Mouse (Mus musculus): ENCODE measurements around the gene Olfr876. TPM values are rescaled to one million over a fixed set of nuclear protein-coding genes. Genes with fewer than 3 reads are reported as not detected.
"Not testable (repeated sequence)": the region's sequence is repeated elsewhere in the genome, so short reads cannot be mapped to it uniquely, and the experiment has no call there.

The Olfr876 gene
- not detected in 2 replicates for polyA plus RNA-seq (2016; fragmentation: Nextera tagmentation; extraction: Ambion mirVana)

GRCm38 (mm10) chr9:37802731-37803130 lies at the start of gene Olfr876:
TSS of gene Olfr876 (plus strand) at chr9:37803031.
- no peaks in the 10 kb centered on the region for H3K4me1 ChIP-seq
- no peak within 1 kb of the TSS for H3K4me2 ChIP-seq
- H3K36me3 ChIP-seq (replicated peaks) = no peaks in the 10 kb centered on the region
- H3K27me3 ChIP-seq = no peaks in the 10 kb centered on the region
- H3K9ac ChIP-seq = no peak within 1 kb of the TSS
- ATAC-seq (ENCODE audit: low FRiP score) = no peak
- H3K27ac ChIP-seq = no peak within 1 kb of the TSS
- H3K9me3 ChIP-seq = no peaks in the 10 kb centered on the region
- H3K4me3 ChIP-seq (replicated peaks) = no peak within 1 kb of the TSS

GRCm38 (mm10) chr9:37761728-37762127 lies 41.1 kb upstream of the Olfr876 start:
- no peak overlapping the region for H3K9ac ChIP-seq
- 77% methylated on average over 2 of the region's 2 CpGs for WGBS
- H3K9me3 ChIP-seq = no peaks in the 10 kb centered on the region
- H3K27me3 ChIP-seq = no peaks in the 10 kb centered on the region
- H3K27ac ChIP-seq = no peak overlapping the region
- no peak overlapping the region for H3K4me2 ChIP-seq
- ATAC-seq (ENCODE audit: low FRiP score) = no peak
- no peak overlapping the region for H3K4me3 ChIP-seq (replicated peaks)
- no peaks in the 10 kb centered on the region for H3K4me1 ChIP-seq
- no peaks in the 10 kb centered on the region for H3K36me3 ChIP-seq (replicated peaks)

GRCm38 (mm10) chr9:37762541-37762940 lies 40.3 kb upstream of the Olfr876 start:
- Histone ChIP-seq H3K4me2 (no peak overlapping the region), H3K4me3 (replicated peaks) (no peak overlapping the region), H3K27me3 (no peaks in the 10 kb centered on the region), H3K9me3 (no peaks in the 10 kb centered on the region), H3K27ac (no peak overlapping the region), H3K36me3 (replicated peaks) (no peaks in the 10 kb centered on the region), H3K4me1 (no peaks in the 10 kb centered on the region), H3K9ac (no peak overlapping the region)
- WGBS = 59% methylated on average over 2 of the region's 2 CpGs
- no peak for ATAC-seq (ENCODE audit: low FRiP score)

- Histone ChIP-seq H3K4me2 (no peak overlapping the region), H3K27ac (no peak overlapping the region), H3K9ac (no peak overlapping the region), H3K9me3 (no peaks in the 10 kb centered on the region), H3K27me3 (no peaks in the 10 kb centered on the region), H3K4me1 (no peaks in the 10 kb centered on the region), H3K4me3 (replicated peaks) (no peak overlapping the region), H3K36me3 (replicated peaks) (no peaks in the 10 kb centered on the region)
- 77% methylated on average over 2 of the region's 2 CpGs for WGBS
- no peak for ATAC-seq (ENCODE audit: low FRiP score)
Observed at GRCm38 (mm10) chr9:37770661-37771060, 32.2 kb upstream of the Olfr876 start.

- Histone ChIP-seq H3K27ac (no peak within 1 kb of the TSS), H3K27me3 (no peaks in the 10 kb centered on the region), H3K4me2 (no peak within 1 kb of the TSS), H3K4me3 (replicated peaks) (no peak within 1 kb of the TSS), H3K9ac (no peak within 1 kb of the TSS), H3K36me3 (replicated peaks) (no peaks in the 10 kb centered on the region), H3K4me1 (no peaks in the 10 kb centered on the region), H3K9me3 (no peaks in the 10 kb centered on the region)
- no peak for ATAC-seq (ENCODE audit: low FRiP score)
- 39% methylated on average over 2 of the region's 2 CpGs for WGBS
Observed at GRCm38 (mm10) chr9:37771759-37772158, 31.1 kb upstream of the Olfr876 start, which contains the start of gene Olfr875. TSS of gene Olfr875 (plus strand) at chr9:37771857.

- Histone ChIP-seq H3K4me2 (peak overlapping the region; percentile 48), H3K27ac (peak overlapping the region; percentile 82), H3K27me3 (no peaks in the 10 kb centered on the region), H3K4me3 (replicated peaks) (peak overlapping the region; percentile 23), H3K9ac (peak overlapping the region; percentile 49; the same call in 1 of the 2 replicates), H3K36me3 (replicated peaks) (no peaks in the 10 kb centered on the region), H3K4me1 (peaks cover 7% of the 10 kb centered on the region), H3K9me3 (no peaks in the 10 kb centered on the region)
- WGBS = 2% methylated on average over 7 of the region's 7 CpGs
- ATAC-seq (ENCODE audit: low FRiP score) = peak; percentile 90
Observed at GRCm38 (mm10) chr9:37782766-37783260, 20.0 kb upstream of the Olfr876 start.

- 47% methylated on average over 11 of the region's 15 CpGs for WGBS
- H3K4me1 ChIP-seq; H3K4me3 ChIP-seq (replicated peaks); H3K9ac ChIP-seq; H3K36me3 ChIP-seq (replicated peaks); H3K9me3 ChIP-seq; H3K27me3 ChIP-seq: not testable (repeated sequence)
- ATAC-seq (ENCODE audit: low FRiP score) = peak; percentile 56; the same call in 1 of the 2 replicates
- Histone ChIP-seq H3K4me2 (peak overlapping the region; percentile 48; the same call in 1 of the 2 replicates), H3K27ac (peak overlapping the region; percentile 82; the same call in 1 of the 2 replicates)
Observed at GRCm38 (mm10) chr9:37783394-37784387, 19.1 kb upstream of the Olfr876 start.

GRCm38 (mm10) chr9:37786411-37786810 lies 16.4 kb upstream of the Olfr876 start:
- no peaks in the 10 kb centered on the region for H3K36me3 ChIP-seq (replicated peaks)
- H3K9me3 ChIP-seq = no peaks in the 10 kb centered on the region
- peaks cover 7% of the 10 kb centered on the region for H3K4me1 ChIP-seq
- 78% methylated on average over 2 of the region's 2 CpGs for WGBS
- no peak overlapping the region for H3K27ac ChIP-seq
- H3K27me3 ChIP-seq = no peaks in the 10 kb centered on the region
- no peak overlapping the region for H3K4me3 ChIP-seq (replicated peaks)
- no peak overlapping the region for H3K4me2 ChIP-seq
- no peak for ATAC-seq (ENCODE audit: low FRiP score)
- H3K9ac ChIP-seq = no peak overlapping the region

- WGBS = 69% methylated on average over 4 of the region's 4 CpGs
- Histone ChIP-seq H3K27me3 (no peaks in the 10 kb centered on the region), H3K9ac (no peak overlapping the region), H3K4me3 (replicated peaks) (no peak overlapping the region), H3K27ac (no peak overlapping the region), H3K36me3 (replicated peaks) (no peaks in the 10 kb centered on the region), H3K4me2 (no peak overlapping the region), H3K9me3 (no peaks in the 10 kb centered on the region), H3K4me1 (no peaks in the 10 kb centered on the region)
- no peak for ATAC-seq (ENCODE audit: low FRiP score)
Observed at GRCm38 (mm10) chr9:37802055-37802454, 776 bp upstream of the Olfr876 start.

GRCm38 (mm10) chr9:37807235-37807634 lies 4.4 kb downstream of the Olfr876 start:
- Histone ChIP-seq H3K9ac (no peak overlapping the region), H3K4me1 (no peaks in the 10 kb centered on the region), H3K27me3 (no peaks in the 10 kb centered on the region), H3K9me3 (no peaks in the 10 kb centered on the region), H3K36me3 (replicated peaks) (no peaks in the 10 kb centered on the region), H3K4me2 (no peak overlapping the region), H3K27ac (no peak overlapping the region), H3K4me3 (replicated peaks) (no peak overlapping the region)
- no peak for ATAC-seq (ENCODE audit: low FRiP score)

GRCm38 (mm10) chr9:37808456-37808855 lies 5.6 kb downstream of the Olfr876 start:
- no peak for ATAC-seq (ENCODE audit: low FRiP score)
- Histone ChIP-seq H3K9ac (no peak overlapping the region), H3K4me3 (replicated peaks) (no peak overlapping the region), H3K4me2 (no peak overlapping the region), H3K9me3 (no peaks in the 10 kb centered on the region), H3K27ac (no peak overlapping the region), H3K36me3 (replicated peaks) (no peaks in the 10 kb centered on the region), H3K4me1 (no peaks in the 10 kb centered on the region), H3K27me3 (no peaks in the 10 kb centered on the region)
- WGBS = 96% methylated on average over 3 of the region's 3 CpGs

- no peak overlapping the region for H3K27ac ChIP-seq
- H3K36me3 ChIP-seq (replicated peaks) = no peaks in the 10 kb centered on the region
- ATAC-seq (ENCODE audit: low FRiP score) = no peak
- no peak overlapping the region for H3K9ac ChIP-seq
- H3K27me3 ChIP-seq = no peaks in the 10 kb centered on the region
- H3K4me2 ChIP-seq = no peak overlapping the region
- no peaks in the 10 kb centered on the region for H3K9me3 ChIP-seq
- H3K4me3 ChIP-seq (replicated peaks) = no peak overlapping the region
- H3K4me1 ChIP-seq = no peaks in the 10 kb centered on the region
- 82% methylated on average over 2 of the region's 2 CpGs for WGBS
Observed at GRCm38 (mm10) chr9:37808976-37809375, 6.1 kb downstream of the Olfr876 start.

Data from forebrain, embryonic 12.5 days (tissue).